Mouse (Mus musculus) forebrain, postnatal 0 days (tissue): ENCODE data around the gene Fam193b. TPM values are rescaled to one million over a fixed set of nuclear protein-coding genes. Genes with fewer than 3 reads are reported as not detected.
"Not testable (repeated sequence)": the region's sequence is repeated elsewhere in the genome, so short reads cannot be mapped to it uniquely, and the experiment has no call there.

ENCODE experiments used
- ATAC-seq: fragments of 200-750 bp; cut with Nextera tagmentation; 2 replicates; pipeline ENCODE4 v1.8.0; 2017; ENCODE audit warnings: mild to moderate bottlenecking, moderate library complexity
- DNase-seq: peaks from one replicate; pipeline ENCODE4 v3.0.0-alpha.2; 2015
- H3K27ac ChIP-seq: fragments of 300-500 bp; sonication (generic); 2 replicates; pipeline ENCODE4 v1.5.1; 2014; ENCODE audit warnings: low read depth, mild to moderate bottlenecking, antibody characterized with exemption, low read length, moderate library complexity, mixed read lengths
- H3K27me3 ChIP-seq: fragments of 300-500 bp; sonication (generic); 2 replicates; pipeline ENCODE4 v1.6.1; 2014; ENCODE audit warnings: mild to moderate bottlenecking, low read length, mixed read lengths; ENCODE audit not compliant: insufficient read depth
- H3K36me3 ChIP-seq: fragments of 300-500 bp; sonication (generic); 2 replicates; pipeline ENCODE4 v1.6.1; 2014; ENCODE audit warnings: mild to moderate bottlenecking, moderate library complexity; ENCODE audit not compliant: insufficient read depth
- H3K4me1 ChIP-seq: fragments of 300-500 bp; sonication (generic); 2 replicates; pipeline ENCODE4 v1.6.1; 2014; ENCODE audit warnings: antibody characterized with exemption; ENCODE audit not compliant: insufficient read depth
- H3K4me2 ChIP-seq: fragments of 300-500 bp; sonication (generic); 2 replicates; pipeline ENCODE4 v1.6.1; 2014; ENCODE audit warnings: low read depth, mild to moderate bottlenecking, moderate library complexity
- H3K4me3 ChIP-seq: fragments of 300-500 bp; sonication (generic); 2 replicates; pipeline ENCODE4 v1.5.1; 2014; ENCODE audit warnings: low read depth, low read length, mixed read lengths
- H3K9ac ChIP-seq: fragments of 300-500 bp; sonication (generic); 2 replicates; pipeline ENCODE4 v1.6.1; 2014; ENCODE audit warnings: mild to moderate bottlenecking
- H3K9me3 ChIP-seq: fragments of 300-500 bp; sonication (generic); 2 replicates; pipeline ENCODE4 v1.6.1; 2016; ENCODE audit warnings: low read length
- CTCF ChIP-seq: sonication (generic); IDR thresholded peaks from 2 replicates; pipeline ENCODE4 v1.5.1; 2016; ENCODE audit warnings: antibody characterized with exemption, control low read depth, low read depth
- WGBS: fragments of 180-500 bp; shearing (Covaris S2); extraction: QIAGEN DNeasy Blood & Tissue Kit; methylation state at CpG from one replicate; pipeline ENCODE4 v1.1.7; 2014; 5-methylcytosine and 5-hydroxymethylcytosine counted together
- polyA plus RNA-seq: library from polyadenylated mRNA; unstranded; fragments of >200 nt; fragmentation: Nextera tagmentation; extraction: Ambion mirVana; gene quantifications from 2 replicates; pipeline ENCODE4 v1.2.1, GENCODE M21; 2015
- total RNA-seq: library from RNA; depleted of rRNA; stranded (reverse); fragments of >200 nt; gene quantifications from 2 replicates; pipeline ENCODE4 v1.2.3, GENCODE M21; 2014

Gene Fam193b
- total and polyA plus RNA-seq, 2 experiments from 2014 or later: 41.2 to 88.4 TPM

- 84% methylated on average over 2 of the region's 2 CpGs for whole genome bisulfite sequencing
- DNase-seq (no peak), ATAC-seq (no peak)
- H3K4me3 ChIP-seq: peak overlapping the region; percentile 89; the same call in 1 of the 2 replicates
- no peak overlapping the region for H3K27ac ChIP-seq
- H3K4me2 ChIP-seq: 0 out of 2 replicates have a peak overlapping the region, but pooled peaks have one; percentile 66
- no peak overlapping the region for H3K9ac ChIP-seq
- peaks cover 12% of the 10 kb centered on the region for H3K4me1 ChIP-seq
- no peaks in the 10 kb centered on the region; the same call in 1 of the 2 replicates for H3K36me3 ChIP-seq
- no peak for TF ChIP-seq CTCF
- no peaks in the 10 kb centered on the region for H3K9me3 ChIP-seq
- H3K27me3 ChIP-seq: no peaks in the 10 kb centered on the region
These were observed 1.1 kb upstream of the Fam193b start for GRCm38 (mm10) chr13:55571977-55572376.

GRCm38 (mm10) chr13:55570286-55570973 is 490 bp downstream of the Fam193b start:
- H3K9me3 ChIP-seq: no peaks in the 10 kb centered on the region
- ATAC-seq (peak; percentile 74), DNase-seq (peak; percentile 49)
- H3K4me3 ChIP-seq: peak overlapping the region; percentile 89
- peaks cover 2% of the 10 kb centered on the region; the same call in 1 of the 2 replicates for H3K36me3 ChIP-seq
- TF ChIP-seq CTCF: no peak
- WGBS: 2% methylated on average over 47 of the region's 47 CpGs
- peaks cover 12% of the 10 kb centered on the region for H3K4me1 ChIP-seq
- H3K27me3 ChIP-seq: no peaks in the 10 kb centered on the region
- peak overlapping the region; percentile 89 for H3K27ac ChIP-seq
- H3K4me2 ChIP-seq: peak overlapping the region; percentile 66
- H3K9ac ChIP-seq: peak overlapping the region; percentile 93

- TF ChIP-seq CTCF: 0 out of 2 replicates have a peak, but pooled peaks have one; percentile 28
- WGBS: 4% methylated on average over 16 of the region's 16 CpGs
- DNase-seq: peak; percentile 29
These were observed 1.1 kb downstream of the Fam193b start for GRCm38 (mm10) chr13:55569726-55570285.

GRCm38 (mm10) chr13:55568524-55568923 is 2.4 kb downstream of the Fam193b start:
- H3K4me1 ChIP-seq: peaks cover 12% of the 10 kb centered on the region
- ATAC-seq, H3K27me3 ChIP-seq, H3K4me2 ChIP-seq, H3K9ac ChIP-seq, H3K36me3 ChIP-seq, H3K27ac ChIP-seq, H3K9me3 ChIP-seq, H3K4me3 ChIP-seq, DNase-seq: not testable (repeated sequence)
- WGBS: 94% methylated on average over 4 of the region's 4 CpGs

More at GRCm38 (mm10) chr13:55569726-55570285, 1.1 kb downstream of the Fam193b start:
- peaks cover 3% of the 10 kb centered on the region; the same call in 1 of the 2 replicates for H3K36me3 ChIP-seq
- peak overlapping the region; percentile 89 for H3K27ac ChIP-seq
- H3K4me2 ChIP-seq: peak overlapping the region; percentile 66
- no peaks in the 10 kb centered on the region for H3K27me3 ChIP-seq
- no peaks in the 10 kb centered on the region for H3K9me3 ChIP-seq
- ATAC-seq: peak; percentile 40
- H3K9ac ChIP-seq: peak overlapping the region; percentile 93
- peak overlapping the region; percentile 89 for H3K4me3 ChIP-seq
- peaks cover 12% of the 10 kb centered on the region for H3K4me1 ChIP-seq

GRCm38 (mm10) chr13:55567949-55568348 is 3.0 kb downstream of the Fam193b start:
- DNase-seq (no peak), ATAC-seq (no peak)
- Histone ChIP-seq H3K4me3 (no peak overlapping the region), H3K27ac (no peak overlapping the region), H3K4me2 (no peak overlapping the region), H3K36me3 (peaks cover 3% of the 10 kb centered on the region; the same call in 1 of the 2 replicates), H3K9me3 (no peaks in the 10 kb centered on the region), H3K4me1 (peaks cover 12% of the 10 kb centered on the region), H3K27me3 (no peaks in the 10 kb centered on the region), H3K9ac (no peak overlapping the region)
- TF ChIP-seq CTCF: no peak
- 89% methylated on average over 2 of the region's 2 CpGs for WGBS

GRCm38 (mm10) chr13:55567001-55567400 is 3.9 kb downstream of the Fam193b start:
- Histone ChIP-seq H3K9me3 (no peaks in the 10 kb centered on the region), H3K4me2 (no peak overlapping the region), H3K4me3 (no peak overlapping the region), H3K27me3 (no peaks in the 10 kb centered on the region), H3K27ac (no peak overlapping the region), H3K4me1 (peaks cover 9% of the 10 kb centered on the region), H3K36me3 (peaks cover 3% of the 10 kb centered on the region; the same call in 1 of the 2 replicates), H3K9ac (no peak overlapping the region)
- WGBS: 89% methylated on average over 6 of the region's 6 CpGs
- ATAC-seq (no peak), DNase-seq (no peak)
- TF ChIP-seq CTCF: no peak

GRCm38 (mm10) chr13:55563266-55563879 is 7.5 kb downstream of the Fam193b start:
- Histone ChIP-seq H3K4me2 (no peak overlapping the region), H3K9me3 (no peaks in the 10 kb centered on the region)
- ATAC-seq: no peak

More at GRCm38 (mm10) chr13:55563266-55563879, 7.5 kb downstream of the Fam193b start:
- Histone ChIP-seq H3K4me3 (no peak overlapping the region), H3K9ac (no peak overlapping the region), H3K27ac (no peak overlapping the region), H3K4me1 (no peaks in the 10 kb centered on the region), H3K36me3 (peaks cover 3% of the 10 kb centered on the region; the same call in 1 of the 2 replicates), H3K27me3 (no peaks in the 10 kb centered on the region)
- WGBS: 81% methylated on average over 7 of the region's 7 CpGs
- no peak for DNase-seq
- TF ChIP-seq CTCF: no peak
